Mouse (Mus musculus) stomach, postnatal 0 days (tissue): ENCODE data around the gene Tgfb1i1.

ENCODE experiments used
- CTCF ChIP-seq: IDR thresholded peaks from 2 replicates; pipeline ENCODE4 v1.5.1; 2016; ENCODE audit warnings: antibody characterized with exemption, low read depth, mild to moderate bottlenecking, moderate library complexity
- EP300 ChIP-seq: optimal IDR thresholded peaks from 2 replicates; pipeline ENCODE3; 2016; ENCODE audit warnings: antibody characterized with exemption

GRCm38 (mm10) chr7:128265411-128265810 is 18.8 kb downstream of the Tgfb1i1 start, which contains the start of gene Slc5a2:
- TF ChIP-seq CTCF: no peak
- no peak for TF ChIP-seq EP300
